Mouse (Mus musculus): ENCODE results near the gene Ube2q2. TPM values are rescaled to one million over a fixed set of nuclear protein-coding genes. Genes with fewer than 3 reads are reported as not detected.
"Not testable (repeated sequence)": the region's sequence is repeated elsewhere in the genome, so short reads cannot be mapped to it uniquely, and the experiment has no call there.

Gene Ube2q2
- total and polyA plus RNA-seq, 3 experiments, result 7.8 to 29.5 (median 25.3) TPM

- H3K9ac ChIP-seq (ENCODE audit: low read depth, low read length), result no peak overlapping the region
- H3K27me3 ChIP-seq (ENCODE audit: control insufficient read depth, insufficient read depth, low read length), result no peaks in the 10 kb centered on the region
- 59% methylated on average over 4 of the region's 4 CpGs for WGBS
- DNase-seq, result no peak
- intact Hi-C loops (cut with DNase I), result no loop called here
- no peak for TF ChIP-seq EP300 (IDR thresholded peaks at IDR 0.05; ENCODE audit: insufficient read depth, low read depth, low read length)
- no peak for TF ChIP-seq CTCF (IDR thresholded peaks at IDR 0.05)
- no peak for TF ChIP-seq POLR2A (IDR thresholded peaks at IDR 0.05; ENCODE audit: insufficient read depth, low read depth, low read length)
- peaks cover 4% of the 10 kb centered on the region for H3K4me1 ChIP-seq (ENCODE audit: control insufficient read depth, insufficient read depth, low read length)
- no peaks in the 10 kb centered on the region for H3K79me2 ChIP-seq (replicated peaks; ENCODE audit: control insufficient read depth, insufficient read depth, low read length)
- peaks cover 11% of the 10 kb centered on the region for H3K36me3 ChIP-seq (ENCODE audit: control insufficient read depth, insufficient read depth, low read length)
- H3K4me3 ChIP-seq, result no peak overlapping the region
- H3K27ac ChIP-seq, result no peak overlapping the region
Measured at GRCm38 (mm10) chr9:55228149-55228548, 79.5 kb downstream of the Ube2q2 start.

GRCm38 (mm10) chr9:55229010-55229409 lies 80.4 kb downstream of the Ube2q2 start:
- H3K36me3 ChIP-seq (ENCODE audit: control insufficient read depth, insufficient read depth, low read length), result peaks cover 11% of the 10 kb centered on the region
- 61% methylated on average over 10 of the region's 10 CpGs for WGBS
- intact Hi-C loops (cut with DNase I), result no loop called here

GRCm38 (mm10) chr9:55231544-55231943 lies 82.9 kb downstream of the Ube2q2 start:
- H3K4me3 ChIP-seq, result no peak overlapping the region
- 70% methylated on average over 6 of the region's 6 CpGs for WGBS
- no peak overlapping the region for H3K9ac ChIP-seq (ENCODE audit: low read depth, low read length)
- H3K27me3 ChIP-seq (ENCODE audit: control insufficient read depth, insufficient read depth, low read length), result no peaks in the 10 kb centered on the region
- H3K79me2 ChIP-seq (replicated peaks; ENCODE audit: control insufficient read depth, insufficient read depth, low read length), result no peaks in the 10 kb centered on the region
- TF ChIP-seq CTCF (IDR thresholded peaks at IDR 0.05) (peak; percentile 21), POLR2A (IDR thresholded peaks at IDR 0.05; ENCODE audit: insufficient read depth, low read depth, low read length) (no peak)
- H3K4me1 ChIP-seq (ENCODE audit: control insufficient read depth, insufficient read depth, low read length), result peaks cover 2% of the 10 kb centered on the region
- no peak overlapping the region for H3K27ac ChIP-seq
- no peak for DNase-seq
- no peaks in the 10 kb centered on the region for H3K36me3 ChIP-seq (ENCODE audit: control insufficient read depth, insufficient read depth, low read length)
- intact Hi-C loops (cut with DNase I), result no loop called here

More at GRCm38 (mm10) chr9:55229010-55229409, 80.4 kb downstream of the Ube2q2 start:
- no peaks in the 10 kb centered on the region for H3K79me2 ChIP-seq (replicated peaks; ENCODE audit: control insufficient read depth, insufficient read depth, low read length)
- peaks cover 4% of the 10 kb centered on the region for H3K4me1 ChIP-seq (ENCODE audit: control insufficient read depth, insufficient read depth, low read length)
- TF ChIP-seq POLR2A (IDR thresholded peaks at IDR 0.05; ENCODE audit: insufficient read depth, low read depth, low read length) (no peak), EP300 (IDR thresholded peaks at IDR 0.05; ENCODE audit: insufficient read depth, low read depth, low read length) (no peak)
- no peak overlapping the region for H3K4me3 ChIP-seq
- H3K9ac ChIP-seq (ENCODE audit: low read depth, low read length), result no peak overlapping the region
- no peak for DNase-seq
- no peaks in the 10 kb centered on the region for H3K27me3 ChIP-seq (ENCODE audit: control insufficient read depth, insufficient read depth, low read length)
- no peak overlapping the region for H3K27ac ChIP-seq

- H3K36me3 ChIP-seq (ENCODE audit: control insufficient read depth, insufficient read depth, low read length), result no peaks in the 10 kb centered on the region
- TF ChIP-seq CTCF (IDR thresholded peaks at IDR 0.05) (no peak), EP300 (IDR thresholded peaks at IDR 0.05; ENCODE audit: insufficient read depth, low read depth, low read length) (no peak), POLR2A (IDR thresholded peaks at IDR 0.05; ENCODE audit: insufficient read depth, low read depth, low read length) (no peak)
- H3K9ac ChIP-seq (ENCODE audit: low read depth, low read length), result no peak overlapping the region
- WGBS, result 90% methylated on average over 5 of the region's 5 CpGs
- intact Hi-C loops (cut with DNase I), result no loop called here
- no peak overlapping the region for H3K27ac ChIP-seq
- H3K27me3 ChIP-seq (ENCODE audit: control insufficient read depth, insufficient read depth, low read length), result no peaks in the 10 kb centered on the region
- no peaks in the 10 kb centered on the region for H3K79me2 ChIP-seq (replicated peaks; ENCODE audit: control insufficient read depth, insufficient read depth, low read length)
- no peak overlapping the region for H3K4me3 ChIP-seq
- DNase-seq, result no peak
- peaks cover 2% of the 10 kb centered on the region for H3K4me1 ChIP-seq (ENCODE audit: control insufficient read depth, insufficient read depth, low read length)
Measured at GRCm38 (mm10) chr9:55232110-55232509, 83.5 kb downstream of the Ube2q2 start.

GRCm38 (mm10) chr9:55232586-55232985 lies 83.9 kb downstream of the Ube2q2 start:
- H3K36me3 ChIP-seq (ENCODE audit: control insufficient read depth, insufficient read depth, low read length), result no peaks in the 10 kb centered on the region
- no peak overlapping the region; the same call in 1 of the 2 replicates for H3K27ac ChIP-seq
- no peak overlapping the region for H3K9ac ChIP-seq (ENCODE audit: low read depth, low read length)
- 87% methylated on average over 7 of the region's 7 CpGs for WGBS
- H3K27me3 ChIP-seq (ENCODE audit: control insufficient read depth, insufficient read depth, low read length), result no peaks in the 10 kb centered on the region
- intact Hi-C loops (cut with DNase I), result no loop called here
- TF ChIP-seq EP300 (IDR thresholded peaks at IDR 0.05; ENCODE audit: insufficient read depth, low read depth, low read length) (no peak), CTCF (IDR thresholded peaks at IDR 0.05) (no peak), POLR2A (IDR thresholded peaks at IDR 0.05; ENCODE audit: insufficient read depth, low read depth, low read length) (no peak)
- H3K4me1 ChIP-seq (ENCODE audit: control insufficient read depth, insufficient read depth, low read length), result peaks cover 2% of the 10 kb centered on the region
- no peak for DNase-seq
- H3K79me2 ChIP-seq (replicated peaks; ENCODE audit: control insufficient read depth, insufficient read depth, low read length), result no peaks in the 10 kb centered on the region
- H3K4me3 ChIP-seq, result no peak overlapping the region

- DNase-seq, result peak in 1 of 2 experiments; percentile 42
- 47% methylated on average over 11 of the region's 11 CpGs for WGBS
- intact Hi-C loops (cut with DNase I); H3K9ac ChIP-seq (ENCODE audit: low read depth, low read length); H3K27me3 ChIP-seq (ENCODE audit: control insufficient read depth, insufficient read depth, low read length); H3K4me3 ChIP-seq; H3K27ac ChIP-seq; H3K4me1 ChIP-seq (ENCODE audit: control insufficient read depth, insufficient read depth, low read length); H3K36me3 ChIP-seq (ENCODE audit: control insufficient read depth, insufficient read depth, low read length); H3K79me2 ChIP-seq (replicated peaks; ENCODE audit: control insufficient read depth, insufficient read depth, low read length): not testable (repeated sequence)
- 0 out of 2 replicates have a peak, but pooled peaks have one; percentile 50 for TF ChIP-seq EP300 (IDR thresholded peaks at IDR 0.05; ENCODE audit: insufficient read depth, low read depth, low read length)
Measured at GRCm38 (mm10) chr9:55233076-55233475, 84.4 kb downstream of the Ube2q2 start.
